Mouse (Mus musculus): ENCODE data around the gene Npas3. TPM values are rescaled to one million over a fixed set of nuclear protein-coding genes. Genes with fewer than 3 reads are reported as not detected.
A peak's percentile ranks its signal among the peaks of the same experiment; 100 is the strongest.

The Npas3 gene
- polyA plus RNA-seq, 1 experiment, result 0.01 TPM

DNA sequence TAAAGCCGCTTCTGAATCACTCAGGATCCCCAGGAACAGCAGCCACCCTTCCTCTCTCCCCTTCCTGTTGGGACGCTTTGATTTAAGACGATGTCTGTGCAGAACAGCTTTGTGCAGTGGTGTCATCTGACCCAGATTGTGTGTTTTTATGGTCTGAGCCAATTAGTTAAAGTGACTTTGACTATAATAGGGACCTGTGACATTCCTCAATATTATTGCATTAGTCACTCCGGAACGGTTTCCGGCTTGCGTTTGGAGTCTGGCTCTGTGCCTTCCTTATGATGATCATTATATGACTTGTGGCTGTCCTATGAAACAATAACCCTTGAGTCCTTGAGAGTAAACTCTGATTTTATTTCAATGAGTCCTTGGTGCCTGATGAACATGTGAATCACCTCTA is 735.5 kb downstream of the Npas3 start:
- no peaks in the 10 kb centered on the region for H3K79me3 ChIP-seq (ENCODE audit: low read depth)
- no peaks in the 10 kb centered on the region for H3K27me3 ChIP-seq (ENCODE audit: control insufficient read depth, insufficient read depth, insufficient read length)
- no peak overlapping the region for H3K4me3 ChIP-seq (ENCODE audit: insufficient read depth, poor library complexity, severe bottlenecking)
- TF ChIP-seq CTCF (IDR thresholded peaks at IDR 0.05; ENCODE audit: control insufficient read depth, insufficient read depth, insufficient read length) (no peak), CEBPB (IDR thresholded peaks at IDR 0.05; ENCODE audit: low read depth) (peak; percentile 2), MAX (IDR thresholded peaks at IDR 0.05) (no peak), MYOD1 (IDR thresholded peaks at IDR 0.05; ENCODE audit: control insufficient read depth, insufficient read length, low read depth) (peak; percentile 36)
- H3ac ChIP-seq (ENCODE audit: control insufficient read depth, insufficient read length, low read depth), result no peak overlapping the region
- no peaks in the 10 kb centered on the region for H3K36me3 ChIP-seq (ENCODE audit: control insufficient read depth, insufficient read depth)
- H3K79me2 ChIP-seq (ENCODE audit: control insufficient read depth, insufficient read depth), result no peaks in the 10 kb centered on the region

DNA sequence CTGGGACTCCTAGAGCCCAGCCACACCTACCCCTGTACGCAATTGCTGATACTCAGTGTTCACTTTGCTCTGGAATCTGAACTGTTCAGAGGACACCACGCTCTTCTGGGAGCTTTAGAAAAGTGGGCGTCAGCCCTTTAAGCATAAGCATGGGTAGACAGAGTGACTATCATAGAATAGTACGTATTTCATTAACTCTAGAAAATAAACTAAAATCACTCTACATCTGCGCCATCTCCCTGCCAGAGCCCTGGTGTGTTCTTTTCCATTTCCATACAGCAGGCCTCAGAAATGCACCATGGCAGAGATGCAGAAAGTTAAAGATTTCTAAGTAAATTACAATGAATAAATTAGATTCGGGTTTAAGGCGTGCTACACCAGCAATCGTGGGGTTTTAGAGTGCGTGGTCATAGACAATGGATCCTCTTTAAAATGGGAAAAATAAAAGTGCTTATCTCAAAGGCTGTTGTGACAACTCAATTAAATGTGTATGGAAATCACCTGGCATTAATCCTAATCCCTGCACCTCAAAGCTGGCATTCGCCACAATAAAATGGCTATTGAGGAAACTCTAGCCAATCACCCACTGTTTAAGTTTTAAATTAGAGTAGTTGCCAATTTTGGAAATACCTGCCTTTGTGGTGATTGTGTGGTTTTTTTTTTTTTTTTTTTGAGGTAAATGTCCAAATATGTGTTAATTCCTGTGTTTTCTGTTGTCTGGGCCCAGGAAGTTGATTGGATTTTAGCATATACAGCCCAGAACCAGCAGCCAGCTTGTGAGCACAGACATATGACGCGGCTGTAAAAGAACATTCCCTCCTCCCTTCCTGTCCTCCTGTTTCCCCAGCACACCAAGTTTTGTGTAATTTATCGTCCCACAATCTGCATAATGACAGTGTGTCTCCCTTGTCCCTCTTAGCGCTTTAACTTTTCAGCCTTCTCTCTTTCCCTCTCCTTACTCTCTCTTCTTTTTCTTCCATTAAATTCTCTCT is 737.7 kb downstream of the Npas3 start:
- Histone ChIP-seq H3K27me3 (ENCODE audit: control insufficient read depth, insufficient read depth, insufficient read length) (no peaks in the 10 kb centered on the region), H3K79me2 (ENCODE audit: control insufficient read depth, insufficient read depth) (no peaks in the 10 kb centered on the region), H3ac (ENCODE audit: control insufficient read depth, insufficient read length, low read depth) (no peak overlapping the region), H3K79me3 (ENCODE audit: low read depth) (no peaks in the 10 kb centered on the region), H3K4me3 (ENCODE audit: insufficient read depth, poor library complexity, severe bottlenecking) (no peak overlapping the region), H3K36me3 (ENCODE audit: control insufficient read depth, insufficient read depth) (no peaks in the 10 kb centered on the region)
- TF ChIP-seq USF1 (IDR thresholded peaks at IDR 0.05; ENCODE audit: low read depth) (no peak), MYOD1 (IDR thresholded peaks at IDR 0.05; ENCODE audit: control insufficient read depth, insufficient read length, low read depth) (no peak), MYOG (IDR thresholded peaks at IDR 0.05; ENCODE audit: control insufficient read depth, extremely low read depth, insufficient read length) (no peak), CEBPB (IDR thresholded peaks at IDR 0.05; ENCODE audit: low read depth) (no peak), MAX (IDR thresholded peaks at IDR 0.05) (no peak), CTCF (IDR thresholded peaks at IDR 0.05; ENCODE audit: control insufficient read depth, insufficient read depth, insufficient read length) (no peak), FOSL1 (IDR thresholded peaks at IDR 0.05; ENCODE audit: insufficient read depth, low read length, poor library complexity, severe bottlenecking) (no peak)

DNA sequence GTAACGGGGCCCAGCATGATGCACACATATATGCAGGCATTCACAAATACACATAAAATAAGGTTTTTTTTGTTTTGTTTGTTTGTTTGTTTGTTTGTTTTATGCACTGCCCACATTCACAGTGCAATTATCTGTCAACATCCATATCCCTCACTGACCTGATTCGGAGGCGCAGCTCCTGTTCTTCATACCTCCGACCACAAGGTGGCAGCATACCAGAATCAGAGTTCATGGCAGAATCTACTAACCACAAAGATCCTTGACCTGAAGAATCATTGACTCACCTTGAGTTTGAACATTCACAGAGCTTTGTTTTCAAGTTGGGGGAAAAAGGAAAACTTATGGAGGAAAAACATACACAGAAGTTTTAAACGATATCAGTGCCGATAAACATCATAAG is 743.9 kb downstream of the Npas3 start:
- H3ac ChIP-seq (ENCODE audit: control insufficient read depth, insufficient read length, low read depth), result no peak overlapping the region
- H3K4me3 ChIP-seq (ENCODE audit: insufficient read depth, poor library complexity, severe bottlenecking), result no peak overlapping the region
- TF ChIP-seq USF1 (IDR thresholded peaks at IDR 0.05; ENCODE audit: low read depth) (no peak), MYOD1 (IDR thresholded peaks at IDR 0.05; ENCODE audit: control insufficient read depth, insufficient read length, low read depth) (no peak), MAX (IDR thresholded peaks at IDR 0.05) (no peak), CEBPB (IDR thresholded peaks at IDR 0.05; ENCODE audit: low read depth) (no peak), MYOG (IDR thresholded peaks at IDR 0.05; ENCODE audit: control insufficient read depth, extremely low read depth, insufficient read length) (no peak), CTCF (IDR thresholded peaks at IDR 0.05; ENCODE audit: control insufficient read depth, insufficient read depth, insufficient read length) (no peak), FOSL1 (IDR thresholded peaks at IDR 0.05; ENCODE audit: insufficient read depth, low read length, poor library complexity, severe bottlenecking) (no peak)
- H3K79me2 ChIP-seq (ENCODE audit: control insufficient read depth, insufficient read depth), result no peaks in the 10 kb centered on the region
- H3K36me3 ChIP-seq (ENCODE audit: control insufficient read depth, insufficient read depth), result no peaks in the 10 kb centered on the region
- no peaks in the 10 kb centered on the region for H3K27me3 ChIP-seq (ENCODE audit: control insufficient read depth, insufficient read depth, insufficient read length)
- no peaks in the 10 kb centered on the region for H3K79me3 ChIP-seq (ENCODE audit: low read depth)

DNA sequence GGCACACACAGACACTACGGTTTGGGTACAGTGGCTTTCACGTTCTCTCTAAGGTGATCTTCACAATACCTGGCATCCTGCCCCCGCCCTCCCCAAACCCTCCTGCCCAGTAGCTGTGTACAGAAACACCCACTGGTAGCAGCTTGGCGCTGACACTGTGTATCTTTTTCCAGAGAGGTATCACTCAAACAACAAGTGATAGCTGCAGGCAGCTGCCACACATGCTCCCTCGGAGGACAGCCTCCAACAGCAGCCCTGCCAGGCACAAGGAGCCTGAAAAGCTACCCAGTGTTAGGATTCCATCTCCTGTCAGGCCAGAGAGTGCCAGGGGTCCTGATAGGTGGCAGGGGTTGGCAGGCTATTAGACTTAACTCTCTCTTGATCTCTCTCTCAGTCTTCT is 747.2 kb downstream of the Npas3 start:
- H3ac ChIP-seq (ENCODE audit: control insufficient read depth, insufficient read length, low read depth), result no peak overlapping the region
- H3K36me3 ChIP-seq (ENCODE audit: control insufficient read depth, insufficient read depth), result no peaks in the 10 kb centered on the region
- H3K79me3 ChIP-seq (ENCODE audit: low read depth), result no peaks in the 10 kb centered on the region
- no peaks in the 10 kb centered on the region for H3K27me3 ChIP-seq (ENCODE audit: control insufficient read depth, insufficient read depth, insufficient read length)
- H3K79me2 ChIP-seq (ENCODE audit: control insufficient read depth, insufficient read depth), result no peaks in the 10 kb centered on the region
- H3K4me3 ChIP-seq (ENCODE audit: insufficient read depth, poor library complexity, severe bottlenecking), result no peak overlapping the region
- no peak for TF ChIP-seq FOSL1 (IDR thresholded peaks at IDR 0.05; ENCODE audit: insufficient read depth, low read length, poor library complexity, severe bottlenecking)
- no peak for TF ChIP-seq MYOG (IDR thresholded peaks at IDR 0.05; ENCODE audit: control insufficient read depth, extremely low read depth, insufficient read length)
- TF ChIP-seq CTCF (IDR thresholded peaks at IDR 0.05; ENCODE audit: control insufficient read depth, insufficient read depth, insufficient read length), result no peak
- TF ChIP-seq MYOD1 (IDR thresholded peaks at IDR 0.05; ENCODE audit: control insufficient read depth, insufficient read length, low read depth), result no peak
- TF ChIP-seq CEBPB (IDR thresholded peaks at IDR 0.05; ENCODE audit: low read depth), result no peak
- no peak for TF ChIP-seq USF1 (IDR thresholded peaks at IDR 0.05; ENCODE audit: low read depth)
- no peak for TF ChIP-seq MAX (IDR thresholded peaks at IDR 0.05)

DNA sequence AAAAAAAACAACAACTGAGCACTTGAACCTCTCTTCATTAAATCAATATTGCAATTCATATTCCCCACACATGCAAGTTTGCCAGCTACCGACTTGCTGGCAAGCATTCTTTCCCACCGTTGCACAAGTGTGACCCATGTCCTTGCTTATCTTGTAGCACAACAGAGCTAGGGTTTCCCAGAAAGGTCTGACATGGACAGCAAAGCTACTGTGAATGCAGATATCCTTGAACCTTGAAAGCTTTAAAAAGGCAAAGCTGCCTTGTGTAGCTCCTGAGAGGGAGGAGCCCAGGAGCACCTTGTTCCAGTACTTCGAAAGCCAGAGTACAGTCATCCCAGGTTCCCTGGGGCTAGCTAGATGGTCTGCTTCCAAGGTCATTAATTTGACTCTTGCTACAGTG is 748.7 kb downstream of the Npas3 start:
- Histone ChIP-seq H3K79me3 (ENCODE audit: low read depth) (no peaks in the 10 kb centered on the region), H3K4me3 (ENCODE audit: insufficient read depth, poor library complexity, severe bottlenecking) (no peak overlapping the region), H3K36me3 (ENCODE audit: control insufficient read depth, insufficient read depth) (no peaks in the 10 kb centered on the region), H3ac (ENCODE audit: control insufficient read depth, insufficient read length, low read depth) (no peak overlapping the region), H3K27me3 (ENCODE audit: control insufficient read depth, insufficient read depth, insufficient read length) (no peaks in the 10 kb centered on the region), H3K79me2 (ENCODE audit: control insufficient read depth, insufficient read depth) (no peaks in the 10 kb centered on the region)
- TF ChIP-seq FOSL1 (IDR thresholded peaks at IDR 0.05; ENCODE audit: insufficient read depth, low read length, poor library complexity, severe bottlenecking) (no peak), MYOG (IDR thresholded peaks at IDR 0.05; ENCODE audit: control insufficient read depth, extremely low read depth, insufficient read length) (no peak), MYOD1 (IDR thresholded peaks at IDR 0.05; ENCODE audit: control insufficient read depth, insufficient read length, low read depth) (no peak), MAX (IDR thresholded peaks at IDR 0.05) (no peak), USF1 (IDR thresholded peaks at IDR 0.05; ENCODE audit: low read depth) (no peak), CEBPB (IDR thresholded peaks at IDR 0.05; ENCODE audit: low read depth) (no peak)

Measured in C2C12 (cell line).